Mouse (Mus musculus) liver, adult 2 months (tissue): ENCODE data around the gene Gpcpd1.

Experiments used
- CTCF ChIP-seq: fragments of 200-500 bp; IDR thresholded peaks from 2 replicates; pipeline ENCODE4 v1.5.1; 2011; ENCODE audit warnings: low read depth, low read length, control low read depth
- POLR2A ChIP-seq: fragments of 200-500 bp; IDR thresholded peaks from 2 replicates; pipeline ENCODE4 v1.6.1; 2011; ENCODE audit warnings: low read length, control low read depth; ENCODE audit not compliant: insufficient read depth; ENCODE audit errors: extremely low read depth

DNA sequence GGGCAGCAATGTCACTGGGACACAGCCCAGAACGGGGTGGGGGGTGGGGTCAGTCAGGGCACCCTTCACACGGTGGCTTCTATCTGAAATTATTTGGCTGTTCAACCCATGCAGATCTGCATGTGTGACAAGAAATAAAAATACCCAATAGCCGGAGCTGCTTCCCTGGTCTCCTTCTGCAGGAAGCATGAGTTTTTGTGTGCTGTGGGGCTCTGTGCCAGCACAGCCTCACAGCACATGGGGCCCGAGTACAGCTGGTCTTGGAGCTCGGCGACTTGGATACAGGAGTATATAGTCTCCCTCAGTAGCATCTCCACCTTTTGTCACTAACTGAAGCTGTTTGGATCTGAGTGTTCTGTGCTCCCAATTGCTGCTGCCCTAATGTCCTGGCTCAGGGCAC, 73.2 kb downstream of the Gpcpd1 start:
- no peak for TF ChIP-seq CTCF
- no peak for TF ChIP-seq POLR2A
